Mouse (Mus musculus) common myeloid progenitor, adult 5-6 weeks (primary cell): ENCODE data around the gene 4930447C04Rik. TPM values are rescaled to one million over a fixed set of nuclear protein-coding genes. Genes with fewer than 3 reads are reported as not detected.

Experiments used
- ATAC-seq: replicated peaks from 2 replicates; pipeline ENCODE4 v1.8.0; 2016; ENCODE audit warnings: low read depth, mild to moderate bottlenecking, moderate TSS enrichment, inconsistent platforms; ENCODE audit not compliant: poor library complexity, severe bottlenecking
- total RNA-seq: library from RNA; stranded (forward); fragments of 200-1000, 187-1606 nt; gene quantifications from 2 replicates; pipeline ENCODE4 v1.2.3, GENCODE M21; 2017

4930447C04Rik gene
- total RNA-seq, 1 experiment from 2014 or later = 12.4 TPM

DNA sequence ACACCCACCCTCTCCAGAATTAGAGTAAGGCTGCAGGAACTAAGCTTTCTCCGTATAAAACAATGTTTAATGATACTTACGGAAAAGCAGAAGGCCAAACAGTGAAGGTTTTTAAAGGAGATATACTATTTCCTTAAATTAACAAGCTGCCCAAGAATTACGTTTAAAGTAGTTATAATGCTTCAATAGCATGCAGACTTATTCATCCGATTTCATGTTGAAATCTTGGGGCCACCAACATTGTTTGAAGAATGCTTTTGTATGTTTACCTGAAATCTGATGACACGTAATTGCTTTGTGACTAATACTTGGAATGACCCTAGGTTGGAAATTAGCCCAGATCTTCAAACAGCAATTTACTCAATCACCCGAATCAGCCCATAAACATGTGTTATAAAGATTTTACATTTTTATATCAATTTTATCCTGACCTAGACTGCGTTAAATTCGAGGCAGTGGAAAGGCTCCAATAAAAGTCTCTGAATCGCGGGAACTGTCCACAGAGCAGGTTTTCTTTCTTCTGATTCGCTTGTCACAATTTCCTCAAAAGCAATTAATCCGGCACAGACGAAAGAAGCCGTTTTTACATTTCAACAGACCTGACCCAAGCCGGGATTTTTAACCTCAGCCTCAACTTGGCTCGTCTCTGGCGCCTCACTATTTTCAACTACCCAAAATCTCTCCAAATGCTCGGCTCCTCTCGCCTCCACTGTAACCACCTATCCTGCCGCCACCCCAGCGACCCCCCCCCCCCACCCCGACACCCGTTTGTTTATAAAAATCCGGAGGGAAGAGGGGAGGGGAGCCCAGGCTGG is 4.0 kb upstream of the 4930447C04Rik start:
- no peak for ATAC-seq

- ATAC-seq = no peak
Observed at GRCm38 (mm10) chr12:72943574-72944110, 3.1 kb upstream of the 4930447C04Rik start.

- ATAC-seq = no peak
Observed at GRCm38 (mm10) chr12:72942171-72942570, 1.6 kb upstream of the 4930447C04Rik start.

DNA sequence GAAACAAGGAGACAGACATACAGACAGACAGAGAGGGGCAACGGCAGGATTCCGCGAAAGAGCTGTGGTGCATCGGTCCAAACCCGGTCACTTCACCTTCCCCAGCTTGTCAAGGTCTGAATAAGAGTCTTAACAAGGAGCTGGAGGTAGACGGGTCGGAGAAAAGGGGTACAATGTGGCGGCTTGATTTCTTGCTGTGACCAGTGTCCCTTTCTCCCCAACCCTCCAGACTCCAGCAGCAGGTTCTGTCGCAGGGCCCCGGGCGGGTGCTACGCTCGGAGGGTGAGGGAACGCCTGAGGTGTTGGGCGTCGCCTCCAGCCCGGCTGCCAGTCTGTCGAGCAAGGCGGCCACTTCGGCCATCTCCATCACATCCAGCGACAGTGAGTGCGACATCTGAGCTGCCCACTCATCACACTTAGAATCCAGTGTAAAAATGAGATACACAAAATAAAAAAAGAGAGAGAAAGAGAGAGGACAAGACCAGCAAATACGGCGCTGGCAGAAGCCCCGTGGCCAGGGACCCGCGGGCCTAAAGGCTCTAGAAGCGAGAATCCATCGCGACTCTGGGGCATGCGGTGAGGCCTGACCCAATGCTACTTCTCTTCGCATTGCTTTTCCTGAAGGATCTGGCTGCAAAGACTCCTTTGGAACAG is 951 bp upstream of the 4930447C04Rik start:
- no peak for ATAC-seq

- no peak for ATAC-seq
Observed at GRCm38 (mm10) chr12:72940822-72941397, 336 bp upstream of the 4930447C04Rik start.

- ATAC-seq = peak; percentile 74
Observed at GRCm38 (mm10) chr12:72939616-72940015, 958 bp downstream of the 4930447C04Rik start, which contains the start of gene Six6. Six6 (plus strand) TSS chr12:72939892.

DNA sequence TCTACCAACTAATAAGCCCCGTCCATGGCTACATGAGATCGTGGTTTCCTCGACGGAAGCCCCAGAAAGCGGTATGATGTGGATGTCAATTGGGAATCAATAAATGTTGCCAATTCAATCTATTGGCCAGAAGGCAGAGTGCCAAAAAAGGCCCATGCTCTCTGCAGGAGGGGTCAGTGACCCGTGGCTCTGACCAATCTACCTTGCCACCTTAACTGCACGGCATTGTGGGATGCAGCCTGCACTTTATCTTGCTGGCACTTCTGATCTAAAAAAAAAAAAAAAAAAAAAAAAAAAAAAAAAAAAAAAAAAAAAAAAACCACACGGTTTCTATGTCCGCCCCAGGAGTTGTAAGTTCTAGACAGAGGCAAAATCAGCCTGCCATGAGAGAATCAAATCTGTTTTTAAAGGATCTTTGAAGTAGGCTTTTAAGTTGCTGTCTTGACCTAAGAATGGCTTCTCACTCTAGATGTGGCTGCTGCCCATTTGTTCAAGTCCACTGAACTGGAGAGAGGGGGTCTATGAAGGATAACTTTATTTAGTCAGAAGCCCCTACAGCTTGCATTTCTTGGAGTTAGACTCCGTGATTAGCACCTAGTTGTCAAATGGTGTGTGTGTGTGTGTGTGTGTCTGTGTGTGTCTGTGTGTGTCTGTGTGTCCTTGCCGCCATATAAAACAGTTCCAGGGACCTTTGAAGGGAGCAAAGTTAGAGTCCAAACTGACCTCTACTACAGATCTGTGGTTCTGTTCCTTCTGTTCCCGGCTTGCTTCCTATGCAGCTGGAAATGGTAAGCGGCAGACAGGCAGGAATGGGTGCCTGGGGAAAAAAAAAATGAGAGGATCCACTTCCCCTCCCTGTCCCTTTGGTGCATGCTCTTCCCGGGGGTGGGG is 1.7 kb downstream of the 4930447C04Rik start:
- no peak for ATAC-seq

- no peak for ATAC-seq
Observed at GRCm38 (mm10) chr12:72938176-72938575, 2.4 kb downstream of the 4930447C04Rik start.

DNA sequence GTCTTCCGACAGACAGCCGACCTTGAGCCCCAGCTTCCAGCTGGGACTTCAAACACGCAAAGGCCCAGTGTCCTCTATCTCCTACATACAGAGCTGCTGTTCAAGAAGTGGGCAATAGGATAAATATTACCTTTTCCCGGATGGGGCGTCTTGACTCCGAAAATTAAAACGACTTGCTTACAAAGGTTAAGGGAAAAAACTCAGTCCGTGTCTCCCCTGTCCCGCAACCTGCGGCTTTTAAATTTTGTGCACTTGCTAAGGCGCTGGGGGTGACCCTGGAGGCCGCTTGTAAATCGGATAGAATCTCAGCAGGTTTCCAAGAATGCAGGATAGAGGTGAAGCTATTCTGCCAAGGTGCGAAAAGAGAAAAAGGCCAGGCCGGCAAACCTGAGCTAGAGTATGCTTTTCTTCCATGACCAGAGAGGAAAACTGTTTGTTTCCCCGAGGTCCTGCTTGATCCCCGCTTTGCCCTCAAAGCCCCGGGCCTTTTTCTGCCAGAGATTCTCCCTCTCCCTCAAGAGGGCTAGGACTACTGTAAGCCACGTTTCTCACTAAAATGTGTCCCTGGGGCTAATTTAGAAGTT is 2.9 kb downstream of the 4930447C04Rik start:
- ATAC-seq = no peak

- no peak for ATAC-seq
Observed at GRCm38 (mm10) chr12:72936751-72937150, 3.8 kb downstream of the 4930447C04Rik start.

DNA sequence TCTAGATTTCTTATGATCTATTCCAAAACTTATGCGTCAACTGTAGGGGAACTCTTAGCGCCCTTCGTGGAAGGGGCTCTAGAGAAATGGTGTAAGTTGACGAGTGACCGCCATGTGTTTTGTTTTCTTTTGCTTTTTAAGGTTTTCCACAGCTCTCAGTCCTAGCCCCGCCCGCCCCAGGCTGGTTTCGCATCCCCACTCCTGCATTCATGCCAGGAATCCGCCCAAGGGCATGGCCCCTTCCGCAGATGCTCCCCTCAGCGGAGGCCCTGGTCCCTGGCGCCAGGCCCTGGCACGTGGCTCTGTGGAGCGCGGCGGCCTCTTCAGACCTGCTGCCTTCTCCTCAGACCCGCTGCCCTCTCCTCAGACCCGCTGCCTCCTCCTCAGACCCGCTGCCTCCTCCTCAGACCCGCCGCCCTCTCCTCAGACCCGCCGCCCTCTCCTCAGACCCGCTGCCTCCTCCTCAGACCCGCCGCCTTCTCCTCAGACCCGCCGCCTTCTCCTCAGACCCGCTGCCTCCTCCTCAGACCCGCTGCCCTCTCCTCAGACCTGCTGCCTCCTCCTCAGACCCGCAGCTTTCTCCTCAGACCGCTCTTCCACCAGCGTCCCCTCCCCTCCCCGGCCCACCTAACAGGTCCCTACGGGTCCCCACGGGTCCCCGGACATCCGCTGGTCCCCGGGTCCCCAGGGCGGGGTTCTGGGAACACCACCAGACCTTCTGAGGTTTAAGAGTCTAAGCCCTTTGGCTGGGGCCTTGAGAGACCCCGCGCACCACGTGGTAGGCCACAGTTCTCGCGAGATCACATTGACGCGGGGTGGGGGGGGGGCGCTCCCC is 23.2 kb downstream of the 4930447C04Rik start:
- ATAC-seq = peak; percentile 39; the same call in 1 of the 2 replicates

- ATAC-seq = peak; percentile 62
Observed at GRCm38 (mm10) chr12:72854377-72855032, 86.1 kb downstream of the 4930447C04Rik start.

- no peak for ATAC-seq
Observed at GRCm38 (mm10) chr12:72853406-72854076, 87.0 kb downstream of the 4930447C04Rik start.

DNA sequence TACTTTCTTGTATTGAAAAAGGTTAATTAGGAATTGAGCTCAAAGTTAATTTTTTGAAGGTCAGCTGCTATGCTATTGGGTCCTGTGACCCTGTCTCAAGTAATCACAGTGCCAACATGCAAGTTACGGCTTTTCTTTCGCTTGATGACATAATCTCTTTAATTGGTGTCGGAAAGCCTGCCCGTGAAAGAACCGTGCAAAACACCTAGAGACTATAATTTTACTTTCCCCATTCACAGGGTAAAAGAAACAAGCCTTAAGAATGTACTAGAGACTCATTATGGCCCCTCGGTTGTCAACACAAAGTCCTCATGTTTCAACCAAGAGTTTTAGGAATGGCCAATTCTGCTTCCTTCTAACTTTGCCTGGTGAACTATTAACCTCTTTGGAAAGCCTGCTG is 88.3 kb downstream of the 4930447C04Rik start:
- ATAC-seq = no peak

GRCm38 (mm10) chr12:72850146-72850545 is 90.4 kb downstream of the 4930447C04Rik start:
- no peak for ATAC-seq

GRCm38 (mm10) chr12:72847725-72848124 is 92.8 kb downstream of the 4930447C04Rik start:
- ATAC-seq = peak; percentile 75

DNA sequence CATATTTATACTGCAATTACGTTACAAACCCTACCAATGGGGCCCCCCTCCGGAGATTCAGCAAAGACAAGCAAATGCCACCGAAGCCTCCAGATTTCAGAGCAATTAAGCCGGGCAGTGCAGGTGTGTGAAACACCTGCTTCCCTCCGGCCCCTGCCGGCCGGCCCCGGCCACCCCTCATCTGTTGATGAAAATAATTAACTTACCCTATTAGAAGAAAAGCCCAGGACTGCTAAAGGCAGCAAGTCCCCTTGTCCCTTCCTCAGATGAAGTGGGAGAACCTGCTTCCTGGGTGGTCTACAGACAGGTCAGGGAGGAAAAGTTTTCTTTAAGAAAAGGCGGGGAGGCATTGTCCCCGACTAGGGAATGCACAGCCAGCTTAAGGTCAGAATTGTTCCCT is 94.6 kb downstream of the 4930447C04Rik start:
- ATAC-seq = no peak
